Mouse (Mus musculus) intestine, postnatal 0 days (tissue): ENCODE measurements at regions not wholly inside any gene's neighbourhood (a gene's known extent, or its start where the extent isn't known, plus 50 kb on each side); places are given as distances from the start of the nearest gene placed in this dataset.

Experiments used
- ATAC-seq: fragments of 200-750 bp; cut with Nextera tagmentation; 2 replicates; pipeline ENCODE4 v1.8.0; 2017; ENCODE audit warnings: mild to moderate bottlenecking, moderate TSS enrichment, moderate library complexity
- H3K27ac ChIP-seq: fragments of 300-500 bp; sonication (generic); 2 replicates; pipeline ENCODE4 v1.5.1; 2014; ENCODE audit warnings: mild to moderate bottlenecking, low read depth, low read length, moderate library complexity
- H3K27me3 ChIP-seq: fragments of 300-500 bp; sonication (generic); replicated peaks from 2 replicates; pipeline ENCODE4 v1.6.1; 2014; ENCODE audit warnings: low read length, mixed read lengths; ENCODE audit not compliant: control insufficient read depth, insufficient read depth
- H3K36me3 ChIP-seq: fragments of 300-500 bp; sonication (generic); 2 replicates; pipeline ENCODE4 v1.6.1; 2014; ENCODE audit warnings: mild to moderate bottlenecking, moderate library complexity; ENCODE audit not compliant: control insufficient read depth, insufficient read depth
- H3K4me1 ChIP-seq: fragments of 300-500 bp; sonication (generic); replicated peaks from 2 replicates; pipeline ENCODE4 v1.6.1; 2014; ENCODE audit warnings: antibody characterized with exemption, low read length, mixed read lengths; ENCODE audit not compliant: control insufficient read depth, insufficient read depth
- H3K4me2 ChIP-seq: fragments of 300-500 bp; sonication (generic); replicated peaks from 2 replicates; pipeline ENCODE4 v1.6.1; 2014; ENCODE audit warnings: low read depth, mild to moderate bottlenecking, moderate library complexity
- H3K4me3 ChIP-seq: fragments of 300-500 bp; sonication (generic); 2 replicates; pipeline ENCODE4 v1.5.1; 2014; ENCODE audit warnings: low read depth, low read length
- H3K9ac ChIP-seq: fragments of 300-500 bp; sonication (generic); 2 replicates; pipeline ENCODE4 v1.6.1; 2014; ENCODE audit warnings: mild to moderate bottlenecking, low read depth, low read length
- H3K9me3 ChIP-seq: fragments of 300-500 bp; sonication (generic); 2 replicates; pipeline ENCODE4 v1.6.1; 2016; ENCODE audit warnings: mixed run types; ENCODE audit not compliant: control insufficient read depth
- CTCF ChIP-seq: sonication (generic); IDR thresholded peaks from 2 replicates; pipeline ENCODE4 v1.5.1; 2016; ENCODE audit warnings: low read depth, mild to moderate bottlenecking, control low read depth, antibody characterized with exemption, moderate library complexity
- WGBS: fragments of 180-500 bp; shearing (Covaris S2); extraction: QIAGEN DNeasy Blood & Tissue Kit; methylation state at CpG from one replicate; pipeline ENCODE4 v1.1.7; 2014; 5-methylcytosine and 5-hydroxymethylcytosine counted together

GRCm38 (mm10) chr5:52062214-52062613 is 128.1 kb downstream of the Dhx15 start:
- WGBS, result 86% methylated on average over 4 of the region's 4 CpGs
- no peak overlapping the region for H3K27ac ChIP-seq
- TF ChIP-seq CTCF, result no peak
- H3K4me1 ChIP-seq, result no peaks in the 10 kb centered on the region
- H3K9ac ChIP-seq, result no peak overlapping the region
- H3K9me3 ChIP-seq, result no peaks in the 10 kb centered on the region
- ATAC-seq, result no peak
- H3K4me3 ChIP-seq, result no peak overlapping the region
- H3K36me3 ChIP-seq, result no peaks in the 10 kb centered on the region
- H3K27me3 ChIP-seq, result no peaks in the 10 kb centered on the region
- no peak overlapping the region for H3K4me2 ChIP-seq

GRCm38 (mm10) chr5:52061226-52061625 is 129.1 kb downstream of the Dhx15 start:
- no peaks in the 10 kb centered on the region for H3K36me3 ChIP-seq
- no peak overlapping the region for H3K9ac ChIP-seq
- no peaks in the 10 kb centered on the region for H3K27me3 ChIP-seq
- no peak overlapping the region for H3K27ac ChIP-seq
- 90% methylated on average over 6 of the region's 6 CpGs for WGBS
- TF ChIP-seq CTCF, result no peak
- no peaks in the 10 kb centered on the region for H3K9me3 ChIP-seq
- no peaks in the 10 kb centered on the region for H3K4me1 ChIP-seq
- no peak overlapping the region for H3K4me2 ChIP-seq
- no peak overlapping the region for H3K4me3 ChIP-seq
- no peak for ATAC-seq

DNA sequence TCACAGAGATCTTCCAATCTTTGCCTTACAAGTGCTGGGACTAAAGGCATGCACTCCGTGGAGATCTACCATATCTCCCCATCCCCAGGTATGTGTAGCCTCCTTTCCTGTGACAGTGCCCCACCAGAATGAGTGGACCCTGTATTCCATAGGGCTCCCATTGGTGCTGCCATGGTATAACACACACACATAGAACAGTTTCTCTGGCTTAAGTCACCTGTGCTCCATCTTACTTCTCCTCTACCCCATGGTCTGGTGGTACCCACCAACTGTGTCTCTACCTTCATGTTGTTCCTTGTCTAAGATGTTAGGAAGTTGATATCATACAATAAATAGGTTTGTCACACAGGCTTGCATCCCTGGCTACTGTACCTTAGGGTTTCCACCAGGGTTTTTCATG is 133.1 kb downstream of the Dhx15 start:
- H3K9me3 ChIP-seq, result no peaks in the 10 kb centered on the region
- no peak overlapping the region for H3K27ac ChIP-seq
- ATAC-seq, result no peak
- 95% methylated on average over 1 of the region's 1 CpGs for WGBS
- H3K4me3 ChIP-seq, result no peak overlapping the region
- H3K4me1 ChIP-seq, result no peaks in the 10 kb centered on the region
- no peak overlapping the region for H3K9ac ChIP-seq
- H3K4me2 ChIP-seq, result no peak overlapping the region
- TF ChIP-seq CTCF, result no peak
- H3K27me3 ChIP-seq, result no peaks in the 10 kb centered on the region
- H3K36me3 ChIP-seq, result no peaks in the 10 kb centered on the region

DNA sequence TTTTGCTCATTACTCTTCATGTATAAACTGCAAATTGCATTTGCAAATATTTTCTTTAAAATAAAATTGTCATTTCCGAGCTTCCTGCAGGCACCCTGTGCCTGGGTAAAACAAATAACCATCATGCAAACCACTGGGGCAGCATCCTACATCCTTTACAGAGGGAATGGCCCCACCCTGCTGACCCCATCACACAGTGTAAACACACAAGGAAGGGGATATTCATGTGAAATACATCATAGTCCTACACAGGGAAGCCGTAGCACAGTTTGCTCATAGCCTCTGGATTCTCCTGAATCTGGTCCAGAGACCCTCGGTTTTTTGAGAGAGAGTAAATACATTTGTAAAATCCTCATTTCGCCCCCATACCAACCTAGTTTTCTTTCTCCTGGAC is 138.2 kb downstream of the Dhx15 start:
- Histone ChIP-seq H3K27me3 (no peaks in the 10 kb centered on the region), H3K4me2 (no peak overlapping the region), H3K4me1 (no peaks in the 10 kb centered on the region), H3K36me3 (no peaks in the 10 kb centered on the region), H3K9ac (no peak overlapping the region), H3K9me3 (no peaks in the 10 kb centered on the region), H3K4me3 (no peak overlapping the region), H3K27ac (no peak overlapping the region)
- no peak for ATAC-seq
- no peak for TF ChIP-seq CTCF
- 43% methylated on average over 4 of the region's 4 CpGs for WGBS

DNA sequence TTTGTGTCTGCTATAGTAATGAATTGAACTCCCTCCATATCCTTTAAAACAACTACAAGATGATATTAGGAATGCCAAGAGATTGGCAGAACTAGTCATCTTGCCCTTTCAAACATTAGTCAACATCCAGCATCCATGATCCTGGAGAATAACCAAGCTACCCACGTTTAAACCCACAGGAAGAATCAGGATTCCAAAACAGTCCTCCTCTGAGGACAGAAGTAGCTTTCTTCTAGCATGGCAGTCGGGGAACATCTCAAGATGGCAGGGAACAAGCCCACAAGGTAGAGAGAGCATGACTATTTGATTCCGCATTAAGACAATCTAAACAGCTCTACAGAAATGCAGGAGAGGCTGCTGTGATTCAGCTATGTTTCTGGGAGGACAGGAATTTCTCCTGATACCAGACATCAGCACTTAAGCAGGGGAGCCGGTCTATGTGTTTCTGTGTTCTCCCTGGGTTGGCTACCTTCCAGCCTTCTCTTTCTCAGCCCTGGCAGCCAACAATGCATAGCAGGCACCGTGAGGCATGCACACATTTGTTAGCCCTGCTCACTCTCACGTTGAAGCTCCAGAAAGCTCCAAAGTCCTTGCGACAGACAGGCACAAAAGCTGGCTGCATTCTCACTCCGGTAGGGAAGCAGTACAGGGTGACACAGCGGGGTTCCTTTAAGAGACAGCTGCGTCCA is 138.8 kb downstream of the Dhx15 start:
- H3K4me3 ChIP-seq, result no peak overlapping the region
- no peaks in the 10 kb centered on the region for H3K4me1 ChIP-seq
- ATAC-seq, result no peak
- H3K36me3 ChIP-seq, result no peaks in the 10 kb centered on the region
- H3K4me2 ChIP-seq, result no peak overlapping the region
- H3K27me3 ChIP-seq, result no peaks in the 10 kb centered on the region
- no peak for TF ChIP-seq CTCF
- H3K9ac ChIP-seq, result no peak overlapping the region
- no peak overlapping the region for H3K27ac ChIP-seq
- H3K9me3 ChIP-seq, result no peaks in the 10 kb centered on the region
- WGBS, result 48% methylated on average over 10 of the region's 10 CpGs

DNA sequence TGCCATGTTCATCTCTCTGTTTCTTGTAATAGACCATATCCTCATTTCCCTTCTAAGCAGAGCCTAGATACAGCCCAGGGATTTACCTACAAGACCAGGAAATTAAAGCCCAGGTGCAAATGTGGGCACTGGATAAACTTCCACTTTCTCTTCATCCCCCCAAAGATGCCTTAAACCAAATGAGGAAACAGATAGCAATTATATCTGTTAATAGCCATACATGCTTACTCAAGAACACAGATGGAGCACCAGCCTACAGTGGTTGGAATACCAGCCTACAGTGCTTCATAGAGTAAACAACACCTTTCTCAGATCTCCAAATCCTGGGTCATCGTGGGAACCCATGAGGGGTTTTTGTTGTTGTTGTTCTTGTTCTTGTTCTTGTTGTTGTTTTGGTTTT is 141.5 kb downstream of the Dhx15 start:
- Histone ChIP-seq H3K4me1 (no peaks in the 10 kb centered on the region), H3K27ac (no peak overlapping the region), H3K4me3 (no peak overlapping the region), H3K27me3 (no peaks in the 10 kb centered on the region), H3K36me3 (no peaks in the 10 kb centered on the region), H3K9ac (no peak overlapping the region), H3K4me2 (no peak overlapping the region), H3K9me3 (no peaks in the 10 kb centered on the region)
- 89% methylated on average over 1 of the region's 1 CpGs for WGBS
- no peak for ATAC-seq
- no peak for TF ChIP-seq CTCF

DNA sequence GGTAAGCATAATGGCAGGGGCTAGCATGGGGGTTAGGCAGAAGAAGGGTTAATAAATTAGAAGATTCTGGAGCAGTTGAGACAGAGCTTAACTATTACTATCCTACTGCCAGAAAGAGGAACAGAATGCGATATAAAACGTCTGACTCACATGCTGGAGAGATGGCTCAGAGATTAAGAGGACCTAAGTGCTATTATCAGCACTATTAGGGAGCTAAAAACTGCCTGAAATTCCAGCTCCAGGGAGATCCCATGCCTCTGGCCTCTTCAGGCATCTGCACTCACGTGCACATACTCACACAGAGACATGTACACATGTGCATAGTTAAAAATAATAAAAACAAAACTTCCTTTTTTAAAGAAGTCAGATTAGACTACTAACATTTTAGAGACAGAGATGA is 143.6 kb downstream of the Dhx15 start:
- Histone ChIP-seq H3K9ac (no peak overlapping the region), H3K27ac (no peak overlapping the region), H3K4me1 (no peaks in the 10 kb centered on the region), H3K4me3 (no peak overlapping the region), H3K4me2 (no peak overlapping the region), H3K27me3 (no peaks in the 10 kb centered on the region), H3K36me3 (no peaks in the 10 kb centered on the region), H3K9me3 (no peaks in the 10 kb centered on the region)
- no peak for TF ChIP-seq CTCF
- WGBS, result 64% methylated on average over 3 of the region's 3 CpGs
- no peak for ATAC-seq
